Mouse (Mus musculus): ENCODE data around the gene Carm1. TPM values are rescaled to one million over a fixed set of nuclear protein-coding genes. Genes with fewer than 3 reads are reported as not detected.

Gene Carm1
- total and polyA plus RNA-seq, 3 experiments, result 21.5 to 111 (median 42.2) TPM

- Histone ChIP-seq H3K4me2 (ENCODE audit: insufficient read depth, low read depth, poor library complexity, severe bottlenecking) (no peak overlapping the region), H3K9ac (ENCODE audit: insufficient read depth, low read depth) (no peak overlapping the region), H3K27me3 (replicated peaks) (no peaks in the 10 kb centered on the region), H3K9me3 (replicated peaks; ENCODE audit: low read length) (no peaks in the 10 kb centered on the region), H3K4me1 (ENCODE audit: control insufficient read depth in 1 of 2, insufficient read depth in 2 of 2) (peaks cover 13 to 45% of the 10 kb centered on the region in 2 experiments), H3K4me3 (replicated peaks in 1 of 3; ENCODE audit: low read depth in 2 of 3, low read length in 2 of 3, poor library complexity in 1 of 3) (no peak overlapping the region), H3K36me3 (replicated peaks in 1 of 2; ENCODE audit: control insufficient read depth in 1 of 2, insufficient read depth in 1 of 2, low read length in 1 of 2) (peaks cover 25 to 65% of the 10 kb centered on the region in 2 experiments), H3K27ac (ENCODE audit: insufficient read depth, low read depth) (no peak overlapping the region), H3K79me2 (replicated peaks; ENCODE audit: control insufficient read depth, extremely low read depth, insufficient read depth, poor library complexity, severe bottlenecking) (peaks cover 4% of the 10 kb centered on the region)
- in situ Hi-C loops (cut with MboI; ENCODE audit: low pct_ligation_motif_present, low pct_unique_long_range_greater_than_20kb, low sequenced_read_pairs), result no loop called here
- dilution Hi-C loops (cut with MboI; ENCODE audit: extremely low pct_ligation_motif_present, extremely low pct_unique_long_range_greater_than_20kb, low sequenced_read_pairs), result no loop called here
- TF ChIP-seq JUN (IDR thresholded peaks at IDR 0.05; ENCODE audit: insufficient read depth, low read depth, low read length) (no peak), ZMIZ1 (IDR thresholded peaks at IDR 0.05; ENCODE audit: low read depth, low read length) (no peak), HCFC1 (IDR thresholded peaks at IDR 0.05; ENCODE audit: low read depth, low read length) (no peak)
- DNase-seq (ENCODE audit: extremely low read depth), result no peak
Measured at GRCm38 (mm10) chr9:21566538-21566937, 19.8 kb downstream of the Carm1 start.

- DNase-seq (ENCODE audit: extremely low read depth), result no peak
- Histone ChIP-seq H3K27ac (ENCODE audit: insufficient read depth, low read depth) (no peak overlapping the region), H3K36me3 (replicated peaks in 1 of 2; ENCODE audit: control insufficient read depth in 1 of 2, insufficient read depth in 1 of 2, low read length in 1 of 2) (peaks cover 24 to 68% of the 10 kb centered on the region in 2 experiments), H3K4me3 (replicated peaks in 1 of 3; ENCODE audit: low read depth in 2 of 3, low read length in 2 of 3, poor library complexity in 1 of 3) (no peak overlapping the region), H3K9me3 (replicated peaks; ENCODE audit: low read length) (no peaks in the 10 kb centered on the region), H3K4me2 (ENCODE audit: insufficient read depth, low read depth, poor library complexity, severe bottlenecking) (no peak overlapping the region), H3K27me3 (replicated peaks) (no peaks in the 10 kb centered on the region), H3K4me1 (ENCODE audit: control insufficient read depth in 1 of 2, insufficient read depth in 2 of 2) (peaks cover 13 to 45% of the 10 kb centered on the region in 2 experiments), H3K9ac (ENCODE audit: insufficient read depth, low read depth) (no peak overlapping the region), H3K79me2 (replicated peaks; ENCODE audit: control insufficient read depth, extremely low read depth, insufficient read depth, poor library complexity, severe bottlenecking) (peaks cover 4% of the 10 kb centered on the region)
- TF ChIP-seq RCOR1 (conservative IDR thresholded peaks at IDR 0.05; ENCODE audit: low read depth, low read length), result no peak
- TF ChIP-seq MEF2A (IDR thresholded peaks at IDR 0.05; ENCODE audit: borderline replicate concordance, low read depth, low read length), result no peak
- TF ChIP-seq TCF12 (IDR thresholded peaks at IDR 0.05; ENCODE audit: low read depth, low read length), result no peak
- TF ChIP-seq POLR2AphosphoS2 (IDR thresholded peaks at IDR 0.05; ENCODE audit: low read depth, low read length), result no peak
- no peak for TF ChIP-seq USF2 (conservative IDR thresholded peaks at IDR 0.05; ENCODE audit: low read depth, low read length)
- no peak for TF ChIP-seq ZKSCAN1 (IDR thresholded peaks at IDR 0.05; ENCODE audit: borderline replicate concordance, low read depth, low read length)
- TF ChIP-seq ZMIZ1 (IDR thresholded peaks at IDR 0.05; ENCODE audit: low read depth, low read length), result no peak
- in situ Hi-C loops (cut with MboI; ENCODE audit: low pct_ligation_motif_present, low pct_unique_long_range_greater_than_20kb, low sequenced_read_pairs), result no loop called here
- dilution Hi-C loops (cut with MboI; ENCODE audit: extremely low pct_ligation_motif_present, extremely low pct_unique_long_range_greater_than_20kb, low sequenced_read_pairs), result no loop called here
Measured at GRCm38 (mm10) chr9:21567051-21567450, 20.4 kb downstream of the Carm1 start.

DNA sequence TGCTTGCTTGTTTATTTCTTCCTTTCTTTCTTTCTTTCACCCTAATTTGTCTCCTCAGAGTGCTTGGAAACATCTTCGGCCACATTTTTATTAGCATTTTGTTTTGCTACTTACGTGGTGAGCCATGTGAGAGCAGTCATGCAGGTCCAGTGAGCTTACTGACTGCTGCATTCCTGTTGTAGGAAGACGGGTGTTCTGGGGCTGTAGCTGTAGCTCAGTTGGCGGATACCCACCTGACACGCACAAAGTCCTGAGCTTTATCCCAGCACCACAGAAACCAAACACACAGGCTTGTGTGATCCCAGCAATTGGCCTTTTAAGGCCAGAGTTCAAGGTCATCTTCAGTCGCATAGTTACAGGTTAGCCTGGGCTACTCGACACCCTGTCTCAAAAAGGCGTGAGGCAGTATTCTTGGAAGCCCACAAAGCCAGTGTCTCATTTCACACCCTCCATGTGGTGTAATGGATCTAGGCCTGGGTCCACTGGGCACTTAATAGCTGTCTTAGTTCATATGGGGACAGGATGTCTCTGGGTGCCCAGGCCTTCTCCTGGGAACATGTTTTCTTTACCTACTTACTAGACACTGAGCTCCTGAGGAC, 22.1 kb downstream of the Carm1 start:
- no peak for DNase-seq (ENCODE audit: extremely low read depth)
- H3K4me3 ChIP-seq (replicated peaks in 1 of 3; ENCODE audit: low read depth in 2 of 3, low read length in 2 of 3, poor library complexity in 1 of 3), result no peak overlapping the region
- dilution Hi-C loops (cut with MboI; ENCODE audit: extremely low pct_ligation_motif_present, extremely low pct_unique_long_range_greater_than_20kb, low sequenced_read_pairs) (no loop called here), in situ Hi-C loops (cut with MboI; ENCODE audit: low pct_ligation_motif_present, low pct_unique_long_range_greater_than_20kb, low sequenced_read_pairs) (no loop called here)
- peaks cover 30 to 73% of the 10 kb centered on the region in 2 experiments for H3K36me3 ChIP-seq (replicated peaks in 1 of 2; ENCODE audit: control insufficient read depth in 1 of 2, insufficient read depth in 1 of 2, low read length in 1 of 2)
- no peaks in the 10 kb centered on the region for H3K27me3 ChIP-seq (replicated peaks)
- peaks cover 4% of the 10 kb centered on the region for H3K79me2 ChIP-seq (replicated peaks; ENCODE audit: control insufficient read depth, extremely low read depth, insufficient read depth, poor library complexity, severe bottlenecking)
- H3K9me3 ChIP-seq (replicated peaks; ENCODE audit: low read length), result no peaks in the 10 kb centered on the region
- peaks cover 13 to 45% of the 10 kb centered on the region in 2 experiments for H3K4me1 ChIP-seq (ENCODE audit: control insufficient read depth in 1 of 2, insufficient read depth in 2 of 2)
- no peak overlapping the region for H3K4me2 ChIP-seq (ENCODE audit: insufficient read depth, low read depth, poor library complexity, severe bottlenecking)
- H3K27ac ChIP-seq (ENCODE audit: insufficient read depth, low read depth), result no peak overlapping the region
- TF ChIP-seq ETS1 (conservative IDR thresholded peaks at IDR 0.05; ENCODE audit: low read depth, low read length), result no peak
- TF ChIP-seq MEF2A (IDR thresholded peaks at IDR 0.05; ENCODE audit: borderline replicate concordance, low read depth, low read length), result no peak
- no peak for TF ChIP-seq RCOR1 (conservative IDR thresholded peaks at IDR 0.05; ENCODE audit: low read depth, low read length)
- TF ChIP-seq EP300 (IDR thresholded peaks at IDR 0.05; ENCODE audit: low read length), result no peak
- TF ChIP-seq MYC (IDR thresholded peaks at IDR 0.05; ENCODE audit: low read depth, low read length), result no peak
- TF ChIP-seq MXI1 (IDR thresholded peaks at IDR 0.05; ENCODE audit: low read depth, low read length), result no peak
- TF ChIP-seq NRF1 (IDR thresholded peaks at IDR 0.05; ENCODE audit: low read depth, low read length), result no peak
- no peak overlapping the region for H3K9ac ChIP-seq (ENCODE audit: insufficient read depth, low read depth)
